Mouse (Mus musculus) testis, adult 2 months (tissue): ENCODE results near the gene Creb1.

Experiments
- CTCF ChIP-seq: fragments of 200-500 bp; IDR thresholded peaks from 2 replicates; pipeline ENCODE4 v1.5.1; 2012; ENCODE audit warnings: low read depth, mild to moderate bottlenecking, inconsistent platforms, low read length, moderate library complexity; ENCODE audit not compliant: control insufficient read depth, insufficient read depth, insufficient replicate concordance
- POLR2A ChIP-seq: fragments of 200-500 bp; IDR thresholded peaks from 2 replicates; pipeline ENCODE4 v1.6.1; 2012; ENCODE audit warnings: low read depth, mild to moderate bottlenecking, inconsistent platforms, low read length, moderate library complexity; ENCODE audit not compliant: control insufficient read depth

GRCm38 (mm10) chr1:64618226-64618625 lies 85.8 kb downstream of the Creb1 start:
- TF ChIP-seq CTCF (no peak), POLR2A (no peak)
